Comparison of ENCODE assay signal across 26 mouse cellular contexts in the genomic region with DNA sequence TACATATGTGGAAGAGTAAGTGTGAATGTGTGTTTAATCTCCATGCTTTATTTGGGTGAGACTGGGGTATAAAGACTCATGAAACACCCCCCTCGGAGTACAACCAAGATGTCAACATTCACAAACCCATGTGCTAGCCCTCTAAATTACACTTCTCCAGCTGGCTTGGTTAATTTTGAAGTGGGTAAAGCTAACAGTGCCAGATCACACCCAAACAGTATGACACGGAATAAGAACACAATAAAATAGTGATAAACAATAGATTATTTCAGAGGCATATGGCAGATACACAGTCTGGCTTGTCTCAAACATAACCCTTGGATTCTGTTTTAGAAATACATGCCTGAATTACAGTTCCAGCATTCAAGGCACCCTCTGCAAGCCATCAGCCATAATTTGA.
"Had no signal": no experiment of that assay in that cellular context is flagged by ENCODE, and none has a peak within 500 bp of the region (broad histone marks: within the 10 kb centered on the region; RNA-seq: fewer than 3 reads in every experiment).

No protein-coding gene starts in this region.

- H3K36me3 ChIP-seq: heart, embryonic 13.5 days; heart, embryonic 15.5 days; hindbrain, embryonic 13.5 days; hindbrain, embryonic 15.5 days; intestine, embryonic 15.5 days; limb, embryonic 10.5 days; limb, embryonic 12.5 days; liver, embryonic 13.5 days had no signal

- H3K27ac ChIP-seq: heart, adult 2 months; heart, embryonic 13.5 days; heart, embryonic 15.5 days; hindbrain, embryonic 13.5 days; hindbrain, embryonic 15.5 days; intestine, embryonic 15.5 days; layer of hippocampus, adult 2 months; left cerebral cortex, adult 2 months; limb, embryonic 10.5 days; limb, embryonic 12.5 days; liver, embryonic 13.5 days had no signal

- H3K9me3 ChIP-seq: heart, embryonic 13.5 days; heart, embryonic 15.5 days; hindbrain, embryonic 13.5 days; hindbrain, embryonic 15.5 days; intestine, embryonic 15.5 days; limb, embryonic 10.5 days; limb, embryonic 12.5 days; liver, embryonic 13.5 days had no signal

- ATAC-seq: inflammation-experienced regulatory T-cells, adult 6 months; intestine, embryonic 15.5 days; intestine, postnatal 0 days had no signal

- H3K9ac ChIP-seq: heart, embryonic 13.5 days; heart, embryonic 15.5 days; hindbrain, embryonic 13.5 days; hindbrain, embryonic 15.5 days; intestine, embryonic 15.5 days; limb, embryonic 12.5 days; liver, embryonic 13.5 days had no signal

- DNase-seq: gastrocnemius, postnatal 14 days; gastrocnemius, postnatal 36 days; heart, adult 11 months; heart, adult 2 months; heart, postnatal 14 days; heart, postnatal 36 days; kidney, adult 18-20 months; kidney, adult 8-10 months; kidney, postnatal 10 days; kidney, postnatal 25 days; kidney, postnatal 4 days; liver; liver, embryonic 13.5 days had no signal

- H3K27me3 ChIP-seq: heart, embryonic 13.5 days; heart, embryonic 15.5 days; hindbrain, embryonic 13.5 days; hindbrain, embryonic 15.5 days; intestine, embryonic 15.5 days; limb, embryonic 12.5 days; liver, embryonic 13.5 days had no signal

- H3K4me3 ChIP-seq: heart, adult 2 months; heart, embryonic 13.5 days; heart, embryonic 15.5 days; hindbrain, embryonic 13.5 days; hindbrain, embryonic 15.5 days; intestine, embryonic 15.5 days; layer of hippocampus, adult 2 months; left cerebral cortex, adult 2 months; limb, embryonic 10.5 days; limb, embryonic 12.5 days; liver, embryonic 13.5 days had no signal

- H3K4me2 ChIP-seq: heart, embryonic 11.5 days; heart, embryonic 13.5 days; heart, embryonic 15.5 days; hindbrain, embryonic 13.5 days; hindbrain, embryonic 15.5 days; intestine, embryonic 15.5 days; limb, embryonic 12.5 days; liver, embryonic 11.5 days; liver, embryonic 13.5 days had no signal

- H3K4me1 ChIP-seq: heart, embryonic 13.5 days; heart, embryonic 15.5 days; hindbrain, embryonic 13.5 days; hindbrain, embryonic 15.5 days; intestine, embryonic 15.5 days; liver, embryonic 13.5 days had no signal
